Mouse (Mus musculus): Measurements from ENCODE around the gene Map7.

Map7 gene

GRCm38 (mm10) chr10:20186800-20187273, 38.6 kb downstream of the Map7 start:
- DNase-seq (ENCODE audit: low spot score), result no peak

- no peak for DNase-seq (ENCODE audit: low spot score)
Measured at GRCm38 (mm10) chr10:20190139-20190747, 42.0 kb downstream of the Map7 start.

DNA sequence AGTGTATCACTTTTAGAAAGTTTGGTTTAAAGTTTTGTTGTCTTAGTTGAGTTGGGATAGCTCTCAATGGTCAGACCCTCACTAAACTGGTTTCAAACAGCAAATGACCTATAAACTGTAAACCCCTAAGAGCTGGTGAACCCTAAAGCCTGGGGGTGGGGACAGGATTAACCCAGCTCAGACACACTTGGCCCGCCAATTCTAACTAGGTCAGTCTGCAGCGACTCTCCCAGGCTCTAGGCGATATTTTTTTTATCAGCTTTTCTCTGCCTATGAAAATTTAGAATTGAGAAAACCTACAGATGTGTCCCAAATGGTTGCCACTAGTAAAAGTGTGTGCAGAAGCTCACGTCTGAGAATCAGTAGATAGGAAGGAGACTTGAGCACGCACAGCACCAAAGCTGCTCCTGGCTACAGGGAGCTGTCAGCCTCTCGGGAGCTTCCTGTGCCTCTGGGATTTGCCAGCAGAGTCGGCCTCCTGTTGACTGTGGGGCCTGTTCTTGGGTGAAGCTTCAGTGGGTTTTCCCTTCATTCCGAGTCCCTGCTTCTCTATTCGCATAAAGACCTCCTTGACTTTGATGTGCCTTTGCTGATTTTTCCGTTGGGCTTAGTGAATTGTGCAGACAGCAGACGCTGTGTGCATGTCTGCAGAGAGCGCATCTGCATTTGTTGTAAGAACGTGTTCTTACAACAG, 46.7 kb downstream of the Map7 start:
- no peak for DNase-seq (ENCODE audit: low spot score)

GRCm38 (mm10) chr10:20197039-20197438, 48.8 kb downstream of the Map7 start:
- DNase-seq (ENCODE audit: low spot score), result no peak

- no peak for DNase-seq (ENCODE audit: low spot score)
Measured at GRCm38 (mm10) chr10:20198968-20199737, 50.9 kb downstream of the Map7 start.

DNA sequence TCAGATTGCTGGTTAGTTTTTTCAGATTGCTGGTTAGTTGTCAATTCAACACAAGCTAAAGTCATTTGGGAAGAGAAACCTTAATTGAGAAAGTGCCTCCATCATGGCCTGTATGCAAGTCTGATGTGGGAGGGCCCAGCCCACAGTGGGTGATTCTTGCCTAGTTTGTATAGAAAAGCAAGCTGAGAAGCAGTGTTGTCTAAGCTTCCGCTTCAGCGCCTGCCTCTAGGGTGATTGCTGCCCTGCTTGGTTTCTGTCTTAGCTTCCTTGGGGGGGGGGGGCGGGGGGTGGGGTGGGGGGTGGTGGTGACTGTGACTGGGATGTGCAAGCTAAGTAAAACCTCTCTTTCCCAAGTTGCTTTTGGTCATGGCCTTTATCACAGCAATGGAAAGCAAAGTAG, 53.0 kb downstream of the Map7 start:
- no peak for DNase-seq (ENCODE audit: low spot score)

DNA sequence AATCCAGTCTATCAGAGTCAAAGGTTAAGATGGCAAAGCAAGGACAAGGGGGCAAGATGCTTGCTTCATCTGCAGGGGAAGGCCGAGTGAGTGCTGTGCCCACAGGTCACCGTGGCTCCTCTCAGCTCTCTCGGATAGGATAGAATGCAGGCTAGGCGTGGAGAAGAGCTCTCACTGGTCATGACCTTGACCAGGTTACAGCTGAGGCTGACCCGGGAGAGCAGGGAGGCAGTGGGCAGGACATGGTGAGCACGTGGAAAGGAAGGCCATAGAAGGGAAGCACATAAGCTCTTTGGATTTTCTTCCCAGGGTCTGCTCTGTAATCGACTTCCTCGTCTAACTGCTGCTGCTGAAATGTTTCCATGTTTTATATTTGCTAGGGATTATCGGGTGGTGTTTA, 53.9 kb downstream of the Map7 start:
- no peak for DNase-seq (ENCODE audit: low spot score)

DNA sequence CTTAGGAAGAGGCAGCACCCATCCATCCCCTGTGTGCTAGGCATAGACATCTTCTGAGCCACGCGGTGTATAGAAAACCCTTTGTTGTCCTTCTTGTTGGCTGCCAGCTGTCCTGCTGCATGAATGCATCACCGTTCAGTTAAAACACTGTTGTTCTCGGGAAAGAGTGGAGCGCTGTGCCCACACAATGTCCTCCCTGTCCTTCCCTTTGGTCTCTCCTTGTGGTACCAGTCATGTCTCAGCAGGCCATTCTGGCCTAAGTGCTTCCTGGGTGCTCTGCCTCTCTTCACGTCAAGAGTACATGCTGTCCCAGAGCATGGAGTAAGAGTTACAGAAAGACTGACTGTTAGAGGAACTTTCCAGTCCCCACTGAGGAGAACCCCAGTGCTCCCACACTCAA, 54.5 kb downstream of the Map7 start:
- no peak for DNase-seq (ENCODE audit: low spot score)

- no peak for DNase-seq (ENCODE audit: low spot score)
Measured at GRCm38 (mm10) chr10:20203502-20203901, 55.2 kb downstream of the Map7 start.

- peak; percentile 23 for DNase-seq (ENCODE audit: low spot score)
Measured at GRCm38 (mm10) chr10:20204696-20205431, 56.6 kb downstream of the Map7 start.

DNA sequence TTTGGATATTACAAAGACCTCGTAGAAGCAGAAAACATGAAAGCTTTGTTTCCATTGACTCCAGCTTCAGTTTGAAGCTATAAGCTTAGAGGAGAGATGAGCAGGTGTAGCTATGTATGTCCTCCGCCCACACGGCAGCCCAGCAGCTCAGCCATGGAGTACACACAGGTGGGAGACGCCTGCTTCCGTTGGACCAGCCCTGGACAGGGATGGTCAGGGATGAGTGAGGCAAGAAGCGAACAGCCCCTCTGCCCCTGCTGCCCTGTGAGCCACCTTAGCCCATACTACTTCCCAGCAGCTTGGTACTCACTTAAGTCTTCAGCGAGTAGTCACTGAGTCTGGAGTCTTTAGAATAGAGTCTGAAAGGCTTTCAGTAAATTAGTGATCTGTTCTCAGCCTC, 58.7 kb downstream of the Map7 start:
- no peak for DNase-seq (ENCODE audit: low spot score)

DNA sequence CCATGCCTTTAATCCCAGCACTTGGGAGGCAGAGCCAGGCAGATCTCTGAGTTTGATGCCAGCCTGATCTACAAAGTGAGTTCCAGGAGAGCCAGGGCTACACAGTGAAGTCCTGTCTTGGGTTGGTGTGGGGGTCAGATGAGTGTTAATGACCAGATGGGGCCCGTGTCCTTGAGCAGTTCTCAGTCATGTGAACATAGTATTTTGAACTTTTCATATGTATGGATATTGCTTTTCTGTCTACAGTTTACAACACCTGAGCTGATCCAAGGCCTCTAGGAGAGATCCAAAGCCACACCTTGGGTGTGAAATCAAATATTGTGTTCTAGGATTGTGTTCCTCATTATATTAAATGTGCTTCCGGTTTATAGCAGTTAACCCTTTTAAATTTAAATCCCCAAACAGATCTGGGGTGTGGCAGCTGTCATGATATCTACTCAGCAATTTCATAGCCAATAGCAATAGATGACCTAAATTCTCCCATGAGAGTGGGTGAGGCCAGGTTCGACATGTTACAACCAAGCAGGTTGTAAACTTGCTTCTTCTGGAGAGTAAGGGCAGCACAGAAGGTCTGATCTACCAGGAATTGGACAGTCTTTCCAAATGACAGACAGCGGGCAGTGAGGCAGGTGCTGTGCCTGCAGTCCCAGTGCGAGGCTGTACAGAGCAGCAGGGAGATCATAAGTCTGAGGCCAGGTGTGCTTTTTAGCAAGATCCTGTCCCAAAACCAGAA, 61.5 kb downstream of the Map7 start:
- no peak for DNase-seq (ENCODE audit: low spot score)

DNA sequence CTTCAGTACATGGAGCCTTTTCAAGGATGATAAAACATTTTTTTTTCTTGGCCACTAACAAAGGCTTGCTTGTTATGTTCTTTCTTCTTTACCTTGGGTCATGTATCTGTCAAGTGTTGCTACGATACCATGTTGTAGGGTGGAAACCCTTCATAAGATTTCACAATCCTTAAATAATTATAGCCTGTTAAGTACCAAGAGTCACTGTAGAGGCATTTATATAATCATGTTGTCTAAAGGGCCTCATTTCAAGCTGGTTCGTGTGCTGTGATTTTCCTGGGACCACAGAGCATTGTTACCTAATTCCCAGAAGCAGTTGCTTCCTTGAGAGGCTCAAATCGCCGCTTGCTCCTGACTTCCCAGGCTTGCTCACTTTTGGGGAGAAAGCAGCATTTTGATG, 66.1 kb downstream of the Map7 start:
- no peak for DNase-seq (ENCODE audit: low spot score)

GRCm38 (mm10) chr10:20216982-20217381, 68.7 kb downstream of the Map7 start:
- no peak for DNase-seq (ENCODE audit: low spot score)

- no peak for DNase-seq (ENCODE audit: low spot score)
Measured at GRCm38 (mm10) chr10:20218866-20219265, 70.6 kb downstream of the Map7 start.

- peak; percentile 64 for DNase-seq (ENCODE audit: low spot score)
Measured at GRCm38 (mm10) chr10:20219538-20219937, 71.3 kb downstream of the Map7 start.

- DNase-seq (ENCODE audit: low spot score), result no peak
Measured at GRCm38 (mm10) chr10:20220443-20221071, 72.3 kb downstream of the Map7 start.

GRCm38 (mm10) chr10:20222011-20222410, 73.7 kb downstream of the Map7 start:
- DNase-seq (ENCODE audit: low spot score), result no peak

DNA sequence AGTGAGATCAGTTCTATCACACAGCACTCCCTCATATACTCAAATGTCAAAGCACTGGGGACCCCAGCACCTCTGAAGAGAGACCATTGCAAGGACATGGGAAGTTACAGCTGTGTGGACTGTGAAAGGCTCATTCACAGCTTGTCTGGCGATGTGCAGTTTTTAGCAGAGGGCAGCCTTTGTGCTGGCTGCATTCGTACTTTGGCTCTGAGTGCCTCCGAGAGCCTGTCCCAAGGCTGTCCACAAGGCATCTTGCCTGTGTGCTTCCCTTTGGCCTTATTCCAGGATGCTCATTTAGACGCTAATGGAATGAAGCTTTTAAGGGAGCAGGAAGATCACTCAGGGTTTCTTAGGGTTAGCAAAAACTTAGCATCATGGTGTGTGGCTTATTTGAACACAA, 78.5 kb downstream of the Map7 start:
- no peak for DNase-seq (ENCODE audit: low spot score)

- DNase-seq (ENCODE audit: low spot score), result no peak
Measured at GRCm38 (mm10) chr10:20230026-20230425, 81.8 kb downstream of the Map7 start.

- DNase-seq (ENCODE audit: low spot score), result no peak
Measured at GRCm38 (mm10) chr10:20233451-20233850, 85.2 kb downstream of the Map7 start.
